Mouse (Mus musculus): ENCODE measurements around the gene Arl8b. TPM values are rescaled to one million over a fixed set of nuclear protein-coding genes. Genes with fewer than 3 reads are reported as not detected.

The Arl8b gene
- total RNA-seq (2023) = 58.4 TPM

GRCm38 (mm10) chr6:108782526-108783183, at the start of gene Arl8b:
TSS of gene Arl8b (plus strand) at chr6:108783099.

GRCm38 (mm10) chr6:108828234-108828868, 45.5 kb downstream of the Arl8b start, which contains the start of gene Edem1:
TSS of gene Edem1 (plus strand) at chr6:108828641.

Other genes with a start within 250 kb of the Arl8b start
- 63.0 TPM for gene Bhlhe40, start 122.5 kb upstream of the Arl8b start, total RNA-seq (2023)
- gene Edem1, start 45.5 kb downstream of the Arl8b start, total RNA-seq (2023) = 132 TPM

Data from CD4-positive naive resting alpha-beta T cell, adult 76 days (primary cell).